Mouse (Mus musculus): Measurements from ENCODE around the gene Acsm2. TPM values are rescaled to one million over a fixed set of nuclear protein-coding genes. Genes with fewer than 3 reads are reported as not detected.

Gene Acsm2
- polyA plus RNA-seq, 1 experiment from 2014 or later, result not detected

DNA sequence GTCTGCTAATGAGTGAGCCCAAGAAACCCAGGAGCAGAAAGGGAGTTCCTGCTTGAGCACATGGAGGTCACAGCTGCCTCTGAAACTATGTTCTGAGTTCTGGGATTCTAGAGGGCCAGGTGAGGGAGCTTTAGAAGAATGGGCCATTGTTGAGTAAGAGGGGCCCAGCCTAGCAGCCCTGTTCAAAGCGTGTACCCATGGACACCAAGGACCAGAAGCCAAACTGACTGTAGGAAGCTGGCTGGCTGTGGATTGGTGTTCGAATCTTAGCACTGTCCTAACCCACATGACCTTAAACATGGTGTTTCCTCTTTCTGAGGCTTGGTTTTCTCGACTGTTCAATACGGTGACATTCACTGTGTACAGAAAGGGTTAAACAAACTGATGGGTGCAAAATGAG is 30.8 kb upstream of the Acsm2 start, which contains the start of gene Pdilt:
Pdilt (minus strand) TSS at position 101 of the 400 bp plus-strand sequence.
- Histone ChIP-seq H3K9ac (replicated peaks; ENCODE audit: low read depth, low read length) (no peak within 1 kb of the TSS), H3K4me3 (replicated peaks; ENCODE audit: low read length) (no peak within 1 kb of the TSS), H3K9me3 (ENCODE audit: control insufficient read depth, low read length) (no peaks in the 10 kb centered on the region), H3K4me2 (ENCODE audit: low read length) (no peak within 1 kb of the TSS), H3K4me1 (replicated peaks; ENCODE audit: control insufficient read depth, insufficient read depth, low read length) (peaks cover 10% of the 10 kb centered on the region), H3K27ac (ENCODE audit: low read length) (no peak within 1 kb of the TSS), H3K27me3 (replicated peaks; ENCODE audit: control insufficient read depth, insufficient read depth, low read length) (no peaks in the 10 kb centered on the region), H3K36me3 (ENCODE audit: control insufficient read depth, insufficient read depth) (no peaks in the 10 kb centered on the region)
- WGBS, result 73% methylated on average over 4 of the region's 4 CpGs
- no peak for ATAC-seq

- Histone ChIP-seq H3K27me3 (replicated peaks; ENCODE audit: control insufficient read depth, insufficient read depth, low read length) (no peaks in the 10 kb centered on the region), H3K9me3 (ENCODE audit: control insufficient read depth, low read length) (no peaks in the 10 kb centered on the region), H3K4me3 (replicated peaks; ENCODE audit: low read length) (no peak overlapping the region), H3K4me2 (ENCODE audit: low read length) (no peak overlapping the region), H3K36me3 (ENCODE audit: control insufficient read depth, insufficient read depth) (no peaks in the 10 kb centered on the region), H3K9ac (replicated peaks; ENCODE audit: low read depth, low read length) (no peak overlapping the region), H3K27ac (ENCODE audit: low read length) (no peak overlapping the region), H3K4me1 (replicated peaks; ENCODE audit: control insufficient read depth, insufficient read depth, low read length) (peaks cover 10% of the 10 kb centered on the region)
- peak; percentile 66 for ATAC-seq
- WGBS, result 7% methylated on average over 2 of the region's 2 CpGs
Observed at GRCm38 (mm10) chr7:119525881-119526281, 28.3 kb upstream of the Acsm2 start.

- 11% methylated on average over 13 of the region's 13 CpGs for WGBS
- no peaks in the 10 kb centered on the region for H3K27me3 ChIP-seq (replicated peaks; ENCODE audit: control insufficient read depth, insufficient read depth, low read length)
- H3K4me1 ChIP-seq (replicated peaks; ENCODE audit: control insufficient read depth, insufficient read depth, low read length), result peaks cover 10% of the 10 kb centered on the region
- H3K9me3 ChIP-seq (ENCODE audit: control insufficient read depth, low read length), result no peaks in the 10 kb centered on the region
- H3K4me3 ChIP-seq (replicated peaks; ENCODE audit: low read length), result no peak overlapping the region
- 0 out of 2 replicates have a peak overlapping the region, but pooled peaks have one; percentile 2 for H3K4me2 ChIP-seq (ENCODE audit: low read length)
- H3K9ac ChIP-seq (replicated peaks; ENCODE audit: low read depth, low read length), result no peak overlapping the region
- no peak overlapping the region for H3K27ac ChIP-seq (ENCODE audit: low read length)
- ATAC-seq, result no peak
- no peaks in the 10 kb centered on the region for H3K36me3 ChIP-seq (ENCODE audit: control insufficient read depth, insufficient read depth)
Observed at GRCm38 (mm10) chr7:119526486-119526885, 27.7 kb upstream of the Acsm2 start.

DNA sequence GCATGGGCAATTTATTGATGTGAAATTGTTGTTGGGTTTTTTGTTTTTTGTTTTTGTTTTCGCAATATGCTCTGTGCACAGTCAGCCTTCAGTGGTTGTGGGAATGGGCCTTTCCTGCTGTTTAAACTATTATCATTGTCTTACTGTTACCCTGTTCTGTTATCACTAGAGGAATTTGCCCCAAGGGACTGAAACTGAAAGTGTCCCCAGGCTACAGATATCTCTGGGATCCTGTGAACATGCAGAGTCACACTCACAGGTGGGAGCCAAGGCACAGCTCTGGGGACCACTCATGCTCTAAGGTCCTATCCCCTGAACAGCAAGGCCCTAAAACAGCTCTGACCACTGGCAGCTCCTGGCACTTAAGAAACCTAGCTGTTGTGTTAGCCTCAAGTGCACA is 27.0 kb upstream of the Acsm2 start:
- WGBS, result 88% methylated on average over 1 of the region's 1 CpGs
- H3K27ac ChIP-seq (ENCODE audit: low read length), result no peak overlapping the region
- H3K4me1 ChIP-seq (replicated peaks; ENCODE audit: control insufficient read depth, insufficient read depth, low read length), result peaks cover 10% of the 10 kb centered on the region
- H3K9me3 ChIP-seq (ENCODE audit: control insufficient read depth, low read length), result no peaks in the 10 kb centered on the region
- H3K27me3 ChIP-seq (replicated peaks; ENCODE audit: control insufficient read depth, insufficient read depth, low read length), result no peaks in the 10 kb centered on the region
- H3K4me2 ChIP-seq (ENCODE audit: low read length), result no peak overlapping the region
- no peak overlapping the region for H3K4me3 ChIP-seq (replicated peaks; ENCODE audit: low read length)
- H3K36me3 ChIP-seq (ENCODE audit: control insufficient read depth, insufficient read depth), result no peaks in the 10 kb centered on the region
- H3K9ac ChIP-seq (replicated peaks; ENCODE audit: low read depth, low read length), result no peak overlapping the region
- no peak for ATAC-seq

- Histone ChIP-seq H3K4me2 (ENCODE audit: low read length) (no peak overlapping the region), H3K4me3 (replicated peaks; ENCODE audit: low read length) (no peak overlapping the region), H3K27ac (ENCODE audit: low read length) (no peak overlapping the region), H3K4me1 (replicated peaks; ENCODE audit: control insufficient read depth, insufficient read depth, low read length) (peaks cover 10% of the 10 kb centered on the region), H3K27me3 (replicated peaks; ENCODE audit: control insufficient read depth, insufficient read depth, low read length) (no peaks in the 10 kb centered on the region), H3K9ac (replicated peaks; ENCODE audit: low read depth, low read length) (no peak overlapping the region), H3K9me3 (ENCODE audit: control insufficient read depth, low read length) (no peaks in the 10 kb centered on the region), H3K36me3 (ENCODE audit: control insufficient read depth, insufficient read depth) (no peaks in the 10 kb centered on the region)
- no peak for ATAC-seq
- 42% methylated on average over 2 of the region's 2 CpGs for WGBS
Observed at GRCm38 (mm10) chr7:119527548-119527947, 26.6 kb upstream of the Acsm2 start.

DNA sequence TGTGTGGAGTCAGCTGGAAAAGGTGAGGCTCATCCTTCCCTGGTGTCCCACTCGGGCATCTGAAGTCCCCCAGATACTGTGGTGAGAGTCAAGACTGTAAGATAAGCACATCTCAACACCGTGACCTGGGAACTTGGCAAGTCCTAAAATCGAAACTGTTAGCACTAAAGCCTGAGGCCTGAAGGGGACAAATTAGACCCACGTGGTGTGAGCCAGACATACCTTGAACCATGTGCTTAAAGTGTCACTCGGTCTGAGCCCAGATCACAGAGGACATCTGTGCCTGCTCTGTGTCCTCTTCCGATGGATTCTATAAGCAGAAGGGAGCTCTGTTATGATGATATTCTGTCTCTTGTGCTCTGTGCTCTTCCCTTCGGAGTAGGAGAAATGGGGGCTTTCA is 25.5 kb upstream of the Acsm2 start:
- no peak overlapping the region for H3K9ac ChIP-seq (replicated peaks; ENCODE audit: low read depth, low read length)
- H3K4me2 ChIP-seq (ENCODE audit: low read length), result no peak overlapping the region
- H3K36me3 ChIP-seq (ENCODE audit: control insufficient read depth, insufficient read depth), result no peaks in the 10 kb centered on the region
- 85% methylated on average over 7 of the region's 7 CpGs for WGBS
- no peak overlapping the region for H3K4me3 ChIP-seq (replicated peaks; ENCODE audit: low read length)
- no peak for ATAC-seq
- no peaks in the 10 kb centered on the region for H3K9me3 ChIP-seq (ENCODE audit: control insufficient read depth, low read length)
- H3K27ac ChIP-seq (ENCODE audit: low read length), result no peak overlapping the region
- H3K4me1 ChIP-seq (replicated peaks; ENCODE audit: control insufficient read depth, insufficient read depth, low read length), result peaks cover 10% of the 10 kb centered on the region
- no peaks in the 10 kb centered on the region for H3K27me3 ChIP-seq (replicated peaks; ENCODE audit: control insufficient read depth, insufficient read depth, low read length)

- Histone ChIP-seq H3K4me3 (replicated peaks; ENCODE audit: low read length) (no peak overlapping the region), H3K36me3 (ENCODE audit: control insufficient read depth, insufficient read depth) (no peaks in the 10 kb centered on the region), H3K9me3 (ENCODE audit: control insufficient read depth, low read length) (no peaks in the 10 kb centered on the region), H3K27ac (ENCODE audit: low read length) (no peak overlapping the region), H3K9ac (replicated peaks; ENCODE audit: low read depth, low read length) (no peak overlapping the region), H3K4me2 (ENCODE audit: low read length) (no peak overlapping the region), H3K4me1 (replicated peaks; ENCODE audit: control insufficient read depth, insufficient read depth, low read length) (no peaks in the 10 kb centered on the region), H3K27me3 (replicated peaks; ENCODE audit: control insufficient read depth, insufficient read depth, low read length) (no peaks in the 10 kb centered on the region)
- 66% methylated on average over 1 of the region's 1 CpGs for WGBS
- ATAC-seq, result no peak
Observed at GRCm38 (mm10) chr7:119532924-119533323, 21.2 kb upstream of the Acsm2 start.

- Histone ChIP-seq H3K27ac (ENCODE audit: low read length) (no peak overlapping the region), H3K9me3 (ENCODE audit: control insufficient read depth, low read length) (no peaks in the 10 kb centered on the region), H3K36me3 (ENCODE audit: control insufficient read depth, insufficient read depth) (no peaks in the 10 kb centered on the region), H3K4me3 (replicated peaks; ENCODE audit: low read length) (no peak overlapping the region), H3K9ac (replicated peaks; ENCODE audit: low read depth, low read length) (no peak overlapping the region), H3K4me1 (replicated peaks; ENCODE audit: control insufficient read depth, insufficient read depth, low read length) (no peaks in the 10 kb centered on the region), H3K4me2 (ENCODE audit: low read length) (no peak overlapping the region), H3K27me3 (replicated peaks; ENCODE audit: control insufficient read depth, insufficient read depth, low read length) (no peaks in the 10 kb centered on the region)
- 88% methylated on average over 2 of the region's 2 CpGs for WGBS
- no peak for ATAC-seq
Observed at GRCm38 (mm10) chr7:119534389-119534788, 19.8 kb upstream of the Acsm2 start.

GRCm38 (mm10) chr7:119542445-119542844 is 11.7 kb upstream of the Acsm2 start:
- H3K36me3 ChIP-seq (ENCODE audit: control insufficient read depth, insufficient read depth), result no peaks in the 10 kb centered on the region
- WGBS, result 79% methylated on average over 2 of the region's 2 CpGs
- H3K4me2 ChIP-seq (ENCODE audit: low read length), result no peak overlapping the region
- H3K4me3 ChIP-seq (replicated peaks; ENCODE audit: low read length), result no peak overlapping the region
- H3K9me3 ChIP-seq (ENCODE audit: control insufficient read depth, low read length), result no peaks in the 10 kb centered on the region
- H3K27ac ChIP-seq (ENCODE audit: low read length), result no peak overlapping the region
- no peaks in the 10 kb centered on the region for H3K4me1 ChIP-seq (replicated peaks; ENCODE audit: control insufficient read depth, insufficient read depth, low read length)
- H3K27me3 ChIP-seq (replicated peaks; ENCODE audit: control insufficient read depth, insufficient read depth, low read length), result no peaks in the 10 kb centered on the region
- H3K9ac ChIP-seq (replicated peaks; ENCODE audit: low read depth, low read length), result no peak overlapping the region
- ATAC-seq, result no peak

- Histone ChIP-seq H3K4me3 (replicated peaks; ENCODE audit: low read length) (no peak overlapping the region), H3K9ac (replicated peaks; ENCODE audit: low read depth, low read length) (no peak overlapping the region), H3K36me3 (ENCODE audit: control insufficient read depth, insufficient read depth) (no peaks in the 10 kb centered on the region), H3K4me1 (replicated peaks; ENCODE audit: control insufficient read depth, insufficient read depth, low read length) (no peaks in the 10 kb centered on the region), H3K27me3 (replicated peaks; ENCODE audit: control insufficient read depth, insufficient read depth, low read length) (no peaks in the 10 kb centered on the region), H3K4me2 (ENCODE audit: low read length) (no peak overlapping the region), H3K9me3 (ENCODE audit: control insufficient read depth, low read length) (no peaks in the 10 kb centered on the region), H3K27ac (ENCODE audit: low read length) (no peak overlapping the region)
- ATAC-seq, result no peak
Observed at GRCm38 (mm10) chr7:119545572-119545971, 8.6 kb upstream of the Acsm2 start.
